Mouse (Mus musculus): Measurements from ENCODE around the gene Zc2hc1c.

GRCm38 (mm10) chr12:85280845-85281651 lies 7.3 kb upstream of the Zc2hc1c start:
- TF ChIP-seq CTCF (IDR thresholded peaks at IDR 0.05; ENCODE audit: low read depth, low read length) (no peak), POLR2A (IDR thresholded peaks at IDR 0.05; ENCODE audit: extremely low read depth, insufficient read depth, low read length) (no peak)
